Mouse (Mus musculus) cerebellum, adult 11 months (tissue): ENCODE measurements at regions not wholly inside any gene's neighbourhood (a gene's known extent, or its start where the extent isn't known, plus 50 kb on each side); places are given as distances from the start of the nearest gene placed in this dataset.

Source experiments
- DNase-seq: peaks from one replicate; pipeline ENCODE4 v3.0.0; 2022

DNA sequence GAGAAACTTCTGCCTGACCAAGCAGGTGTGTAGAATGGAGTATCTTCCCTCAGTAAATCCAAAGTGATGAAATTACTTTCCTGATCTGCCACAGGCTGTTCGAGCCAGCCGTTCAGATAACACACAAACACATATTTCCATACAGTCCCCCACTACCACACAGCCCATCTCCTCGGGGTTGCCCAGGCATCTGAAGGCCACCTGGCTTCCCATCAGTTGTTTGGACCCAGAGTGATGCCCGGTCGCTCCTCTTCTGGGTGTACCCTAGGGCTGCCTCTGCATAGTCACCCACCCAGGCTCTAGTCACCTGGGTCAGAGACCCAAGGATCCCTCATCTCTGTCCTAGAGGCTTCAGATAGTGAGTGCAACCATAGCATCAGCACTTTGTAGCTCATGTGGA, 107.9 kb downstream of the CK137956 start:
- DNase-seq: no peak

DNA sequence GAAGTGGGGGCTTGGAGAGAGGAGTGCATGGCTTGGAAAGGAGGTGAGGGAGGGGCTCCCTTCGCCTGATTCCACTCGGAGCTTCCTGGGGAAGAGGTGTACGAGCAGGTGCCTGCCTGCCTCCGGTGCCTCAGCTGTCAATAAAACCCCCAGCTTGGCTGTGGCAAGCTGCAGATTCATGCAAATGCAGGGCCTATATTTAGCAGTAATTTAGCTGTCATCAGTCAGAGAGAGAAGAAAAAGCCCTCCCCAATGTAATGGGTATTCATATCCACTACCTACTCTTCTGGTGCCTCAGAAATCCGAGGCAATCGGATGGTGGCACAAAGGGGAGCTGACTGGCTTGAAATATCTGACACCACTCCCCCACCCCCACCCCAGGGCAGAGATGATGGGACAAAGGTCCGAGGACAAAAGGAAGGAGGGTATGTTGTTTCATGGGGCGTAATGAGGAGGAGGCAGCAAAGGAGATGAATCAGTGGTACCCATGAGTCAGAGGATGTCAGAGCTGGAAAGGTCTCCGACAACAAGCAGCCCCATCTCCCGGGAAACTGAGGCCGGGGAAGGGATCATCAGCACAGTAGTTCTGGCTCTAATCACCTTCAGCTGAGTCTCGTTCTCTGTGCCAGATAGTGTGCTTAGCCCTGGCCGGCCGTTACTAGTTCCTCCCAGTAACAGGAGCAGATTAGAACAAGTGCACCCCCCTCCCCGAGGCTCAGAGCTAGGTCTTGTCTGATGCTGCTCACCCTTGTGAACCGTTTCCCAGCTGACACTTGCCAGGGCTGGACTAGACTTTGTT, 109.2 kb downstream of the CK137956 start:
- no peak for DNase-seq

DNA sequence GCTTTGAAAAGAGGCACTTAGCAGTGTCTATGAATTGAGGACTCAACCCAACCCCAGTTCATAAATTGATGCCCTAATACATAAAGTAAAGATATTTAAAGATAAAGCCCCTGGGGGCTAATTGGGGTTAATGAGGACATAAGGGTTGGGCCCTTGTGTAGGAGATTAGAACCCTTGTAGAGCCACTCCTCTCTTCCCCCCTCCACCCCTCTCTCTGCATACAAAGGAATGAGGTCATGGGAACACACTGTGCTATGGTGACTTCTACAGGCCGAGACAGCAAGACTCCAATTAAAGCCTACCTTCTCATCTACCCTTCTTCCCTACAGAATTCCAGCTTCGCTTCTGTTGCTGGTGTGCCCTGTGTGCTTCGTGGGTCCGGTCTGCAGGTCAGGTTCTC, 110.5 kb downstream of the CK137956 start:
- DNase-seq: no peak

DNA sequence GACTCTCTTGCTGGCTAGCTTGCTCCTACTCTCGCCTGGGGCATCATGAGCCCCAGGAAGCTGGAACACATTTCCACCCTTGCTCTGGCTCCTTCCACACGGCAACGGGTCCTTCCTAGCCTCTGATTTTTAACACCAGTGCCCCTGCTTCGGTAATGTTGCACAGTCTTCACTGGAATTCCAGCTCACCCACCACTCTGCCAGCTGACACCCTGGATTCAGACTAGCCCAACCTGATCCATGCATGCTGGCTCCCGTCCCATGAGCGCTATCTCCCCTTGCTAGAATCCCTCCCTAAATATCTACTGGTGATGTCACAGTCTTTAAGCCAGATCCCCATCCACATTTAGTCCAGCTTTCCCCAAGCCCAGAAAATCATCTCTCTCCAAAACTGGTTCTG, 111.2 kb downstream of the CK137956 start:
- DNase-seq: no peak

DNA sequence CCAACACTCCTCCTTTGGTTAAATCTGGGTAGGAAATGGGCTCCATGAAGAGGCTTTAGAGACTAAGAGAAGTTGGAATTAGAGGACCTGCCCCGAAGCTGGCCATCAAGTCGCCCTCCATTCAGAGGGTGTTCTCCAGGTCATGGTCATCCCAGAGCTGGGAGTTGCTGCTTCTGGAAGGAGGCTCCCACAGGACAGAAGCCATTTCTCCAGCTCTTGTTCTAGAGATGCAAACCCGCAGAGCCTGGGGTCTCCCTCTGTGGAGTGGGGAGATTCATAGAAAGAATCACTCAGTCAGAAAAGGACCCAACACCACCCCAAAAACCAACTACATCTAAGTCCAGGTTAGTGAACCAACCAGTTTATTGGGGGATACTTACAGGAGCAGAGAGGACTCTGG, 112.2 kb downstream of the CK137956 start:
- no peak for DNase-seq

DNA sequence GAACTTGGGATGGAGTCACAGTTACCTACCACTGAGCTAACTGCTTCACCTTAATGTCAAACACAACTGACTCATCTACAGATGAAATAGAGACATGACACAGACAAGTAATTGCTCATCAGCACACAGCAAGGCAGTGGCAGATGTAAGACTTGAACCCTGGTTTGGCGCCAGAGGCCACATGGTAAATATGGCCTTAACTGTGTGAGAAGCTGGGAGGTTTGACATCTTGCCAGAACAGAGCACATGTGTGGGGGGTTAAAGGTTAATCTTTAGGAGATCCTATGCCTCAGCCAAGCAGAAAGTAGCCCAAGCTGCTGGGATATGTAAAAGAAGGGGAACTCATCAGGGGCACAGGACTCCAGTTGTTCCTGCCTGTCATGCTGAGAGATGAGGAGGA, 114.9 kb downstream of the CK137956 start:
- DNase-seq: no peak

DNA sequence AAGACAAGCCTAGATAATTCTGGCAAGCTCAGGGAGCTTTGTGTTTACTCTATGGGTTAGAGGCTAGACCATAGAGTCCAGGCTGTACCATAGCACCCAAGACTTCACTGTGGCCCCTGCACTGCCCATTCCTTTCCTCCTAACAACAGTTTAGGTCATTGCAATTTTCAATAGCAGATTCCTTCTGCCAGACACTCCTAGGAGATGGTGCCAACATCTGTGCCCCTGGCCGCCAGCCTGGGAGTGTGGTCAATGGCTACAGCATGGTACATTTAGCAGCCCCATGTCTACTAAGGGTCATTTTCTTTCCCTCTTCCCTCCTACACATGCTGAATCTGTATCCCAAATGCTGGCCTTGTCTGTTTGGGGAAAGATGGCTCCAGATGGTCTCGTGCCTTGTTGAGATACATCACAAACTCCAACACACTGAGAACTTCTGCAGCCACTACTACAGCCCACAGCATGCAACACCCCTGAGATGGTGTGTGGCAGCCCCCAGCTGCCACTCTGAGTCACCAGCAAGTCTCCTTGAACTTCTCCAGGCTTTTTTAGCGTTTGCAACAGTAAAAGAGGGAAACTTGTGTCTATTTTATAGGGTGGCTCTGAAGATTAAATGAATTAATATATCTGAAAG, 115.9 kb downstream of the CK137956 start:
- DNase-seq: no peak

DNA sequence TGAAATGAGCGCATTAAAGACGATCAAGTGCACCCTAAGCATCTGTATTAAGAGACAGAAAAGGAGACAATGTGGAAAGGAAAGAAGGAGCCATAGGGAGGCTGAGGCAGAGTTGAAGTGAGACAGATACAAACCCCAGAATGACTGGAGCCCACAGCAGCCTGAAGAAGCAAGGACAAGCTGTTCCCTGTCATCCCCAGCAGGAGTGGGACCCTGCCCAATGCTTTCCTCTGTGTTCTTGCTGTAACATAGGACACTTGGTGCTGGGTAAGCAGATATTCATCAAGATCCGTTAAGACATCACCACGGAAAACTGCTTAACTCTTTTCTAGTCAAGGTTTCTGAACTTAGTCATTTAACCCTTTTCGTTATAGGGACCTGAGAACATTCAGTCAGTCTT, 121.4 kb downstream of the CK137956 start:
- no peak for DNase-seq

DNA sequence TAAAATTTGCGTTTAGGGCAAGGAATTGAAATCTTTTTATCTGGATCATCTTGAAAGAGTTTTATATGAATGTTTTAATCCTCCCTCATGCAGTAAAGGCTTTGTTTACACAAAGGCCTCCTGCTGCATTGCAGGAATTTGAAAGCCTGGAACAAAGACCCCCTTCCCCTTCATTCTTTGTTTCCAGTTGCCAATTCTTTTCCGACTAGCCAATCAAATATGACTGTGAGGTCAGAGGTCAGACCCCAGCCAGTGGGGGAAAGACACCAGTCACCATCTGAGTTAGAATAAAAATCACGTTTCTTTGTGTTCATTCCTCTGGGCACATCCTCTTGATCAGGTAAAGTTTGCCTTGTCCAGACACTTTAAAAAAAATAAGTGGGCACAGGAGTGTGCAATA, 124.4 kb downstream of the CK137956 start:
- no peak for DNase-seq

DNA sequence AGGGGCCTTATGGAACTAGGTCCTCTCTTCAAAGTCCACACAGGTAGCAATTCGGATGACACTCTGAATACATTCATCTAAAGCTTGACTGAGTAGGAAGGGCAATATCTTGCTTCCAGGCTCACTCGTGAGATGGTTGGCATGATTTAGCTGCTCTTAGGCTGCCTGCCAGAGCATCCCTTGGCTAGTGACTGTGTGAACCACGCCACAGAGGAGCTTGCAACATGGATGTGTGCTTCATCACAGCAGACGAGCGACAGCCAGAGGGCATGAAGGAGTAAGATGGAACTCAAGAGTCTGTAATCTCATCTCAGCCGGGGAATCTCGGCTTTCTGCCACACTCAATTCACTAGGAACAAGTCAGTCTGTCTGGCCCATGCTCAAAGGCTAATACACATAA, 127.3 kb downstream of the CK137956 start:
- DNase-seq: no peak

DNA sequence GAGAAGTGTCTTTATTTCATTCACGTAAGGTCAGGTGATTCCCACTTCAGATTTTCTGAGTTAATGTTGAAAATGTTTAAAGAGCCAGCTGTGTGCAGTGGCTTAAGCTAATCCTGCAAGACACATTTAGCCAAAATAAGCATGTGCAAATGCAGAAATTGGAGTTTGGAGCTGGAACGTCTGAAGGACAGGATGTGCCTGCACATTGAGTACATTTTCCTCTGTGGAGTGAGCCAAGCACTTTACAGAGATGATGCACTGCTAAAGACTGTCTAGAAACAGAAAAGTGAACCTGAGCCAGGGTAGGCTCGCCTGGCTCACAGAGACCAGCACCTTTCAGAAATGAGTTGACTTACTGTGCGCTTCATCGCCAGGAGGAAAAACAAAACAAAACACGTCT, 137.1 kb downstream of the CK137956 start:
- DNase-seq: no peak

DNA sequence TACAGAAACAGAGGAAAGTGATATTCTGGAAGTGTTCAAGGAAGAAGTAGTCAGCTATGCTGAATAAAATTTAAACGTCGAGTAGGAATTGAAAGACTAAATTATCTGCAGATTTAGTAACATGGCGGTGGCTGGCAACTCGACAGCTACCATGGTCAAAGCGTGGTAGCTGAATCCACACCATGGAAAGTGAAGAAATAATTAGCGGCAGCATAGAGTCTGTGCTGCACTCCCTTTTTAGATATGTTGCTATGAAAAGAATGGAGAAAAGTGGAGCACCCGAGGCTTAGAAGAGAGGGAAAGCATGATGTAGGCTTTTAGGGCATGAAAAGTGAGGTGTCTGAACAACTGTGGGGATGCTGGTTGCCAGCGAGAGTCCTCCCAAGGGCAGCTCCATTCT, 143.8 kb downstream of the CK137956 start:
- DNase-seq: no peak

DNA sequence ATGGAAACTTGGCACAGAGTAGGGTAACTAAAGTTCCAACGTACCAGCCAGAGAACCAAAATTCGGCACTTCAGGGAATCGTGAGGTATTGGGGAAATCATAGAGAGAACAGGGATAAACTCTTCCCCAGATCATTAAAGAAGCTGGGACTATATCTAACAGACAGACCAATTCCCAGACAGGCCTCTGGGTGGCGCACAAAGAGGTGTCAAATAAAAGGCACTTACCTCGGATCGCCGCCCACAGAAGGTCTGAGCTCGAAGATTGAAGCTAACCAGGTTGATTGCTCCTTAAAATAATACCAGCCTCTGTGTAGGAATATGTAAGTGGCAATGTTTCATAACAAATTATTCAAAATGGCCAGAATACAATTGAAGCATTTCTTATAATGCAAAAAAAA, 151.2 kb downstream of the CK137956 start:
- no peak for DNase-seq

DNA sequence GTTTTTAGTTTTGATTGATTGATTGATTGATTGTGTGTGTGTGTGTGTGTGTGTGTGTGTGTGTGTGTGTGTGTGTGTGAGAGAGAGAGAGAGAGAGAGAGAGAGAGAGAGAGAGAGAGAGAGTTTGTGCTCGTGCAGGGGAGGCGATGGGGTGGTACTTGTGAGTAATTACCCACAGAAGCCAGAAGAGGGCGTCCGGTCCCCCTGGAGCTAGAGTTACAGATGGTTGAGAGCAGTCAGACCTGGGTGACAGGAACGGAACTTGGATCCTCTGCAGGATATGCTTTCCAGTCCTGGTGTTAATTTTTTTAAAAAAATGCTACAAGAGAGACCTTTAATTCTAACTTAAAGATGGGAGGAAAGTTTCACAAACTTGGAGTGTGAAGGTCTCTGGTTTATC, 151.7 kb downstream of the CK137956 start:
- DNase-seq: no peak

DNA sequence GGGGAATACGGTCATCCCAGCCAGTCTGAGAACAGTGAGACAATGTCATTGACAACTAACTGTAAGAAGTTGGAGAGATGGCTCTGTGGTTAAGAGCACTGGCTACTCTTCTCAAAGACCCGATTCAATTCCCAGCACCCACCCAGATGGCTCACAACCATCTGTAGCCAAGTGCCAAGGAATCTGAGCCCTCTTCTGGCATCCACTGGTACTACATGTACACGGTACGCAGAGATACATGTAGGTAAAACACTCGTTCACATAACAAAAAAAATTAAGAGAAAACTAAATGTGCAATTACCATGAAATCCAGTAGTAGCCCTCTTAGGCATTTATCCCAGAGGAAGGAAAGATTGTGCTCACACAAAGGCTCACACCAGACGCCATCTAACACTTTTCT, 156.1 kb downstream of the CK137956 start:
- DNase-seq: no peak

DNA sequence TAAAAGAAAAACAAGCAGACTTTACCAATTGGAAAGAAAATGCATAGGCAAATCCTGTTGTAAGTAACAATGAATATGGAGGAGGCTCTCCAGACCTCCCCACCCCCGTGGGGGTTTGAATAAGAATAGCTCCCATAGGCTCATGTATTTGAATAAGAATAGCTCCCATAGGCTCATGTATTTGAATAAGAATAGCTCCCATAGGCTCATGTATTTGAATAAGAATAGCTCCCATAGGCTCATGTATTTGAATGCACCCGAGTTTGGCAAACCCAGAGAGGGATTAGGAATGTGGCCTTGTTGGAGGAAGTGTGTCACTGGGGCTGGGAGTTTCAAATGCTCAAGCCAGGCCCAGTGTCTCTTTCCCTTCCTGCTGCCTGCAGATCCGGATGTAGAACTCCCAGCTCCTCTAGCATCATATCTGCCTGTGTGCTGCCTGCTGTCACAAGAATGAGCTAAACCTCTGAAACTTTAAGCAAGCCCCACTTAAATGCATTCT, 158.7 kb downstream of the CK137956 start:
- no peak for DNase-seq

DNA sequence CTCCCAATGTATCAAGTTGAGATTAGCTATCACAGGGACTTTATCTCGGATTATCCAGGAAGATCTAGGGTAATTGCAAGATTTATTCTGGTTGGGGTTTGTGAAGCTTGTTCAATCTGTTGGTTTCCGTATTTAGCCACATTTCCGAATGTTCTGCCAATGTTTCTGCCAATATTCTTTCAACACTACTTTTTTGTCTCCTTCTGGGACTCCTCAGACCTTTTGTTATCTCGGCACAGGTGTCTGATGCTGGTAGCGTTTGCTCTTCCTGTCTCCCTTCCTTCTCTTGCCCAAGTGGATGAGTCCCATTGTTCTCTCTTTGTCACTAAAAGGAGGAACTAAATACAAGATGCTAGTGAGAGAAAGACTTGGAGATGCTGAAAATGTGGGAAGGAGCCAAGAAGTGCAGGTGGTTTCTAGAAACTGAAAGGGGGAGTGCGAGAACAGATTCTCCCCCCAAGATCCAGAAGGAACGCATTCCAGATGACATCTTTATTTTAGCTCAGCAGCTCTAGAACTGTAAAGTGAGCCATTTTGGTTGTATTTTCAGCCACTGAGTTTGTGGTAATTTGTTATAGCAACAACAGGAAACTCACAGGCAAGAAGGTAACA, 159.7 kb downstream of the CK137956 start:
- no peak for DNase-seq

DNA sequence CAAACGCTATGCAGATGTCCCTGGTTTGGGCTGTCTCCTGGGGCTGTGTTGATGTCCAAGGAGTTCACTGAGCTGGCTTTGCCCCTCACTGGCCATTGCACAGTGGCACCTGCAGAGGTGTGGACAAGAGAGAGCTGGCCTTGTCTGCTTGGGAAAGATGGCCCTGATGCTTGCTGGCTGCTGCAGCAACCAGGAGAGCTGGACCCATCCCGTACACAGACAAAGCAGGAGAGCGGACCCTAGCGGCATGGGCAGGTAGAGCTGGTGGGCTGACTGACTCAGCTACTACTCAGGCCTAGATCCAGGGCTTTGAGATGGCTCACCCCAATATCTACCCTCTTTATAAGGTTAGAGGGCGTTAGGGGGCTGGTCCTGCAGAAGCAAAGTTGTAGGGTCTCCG, 161.7 kb downstream of the CK137956 start:
- DNase-seq: no peak

DNA sequence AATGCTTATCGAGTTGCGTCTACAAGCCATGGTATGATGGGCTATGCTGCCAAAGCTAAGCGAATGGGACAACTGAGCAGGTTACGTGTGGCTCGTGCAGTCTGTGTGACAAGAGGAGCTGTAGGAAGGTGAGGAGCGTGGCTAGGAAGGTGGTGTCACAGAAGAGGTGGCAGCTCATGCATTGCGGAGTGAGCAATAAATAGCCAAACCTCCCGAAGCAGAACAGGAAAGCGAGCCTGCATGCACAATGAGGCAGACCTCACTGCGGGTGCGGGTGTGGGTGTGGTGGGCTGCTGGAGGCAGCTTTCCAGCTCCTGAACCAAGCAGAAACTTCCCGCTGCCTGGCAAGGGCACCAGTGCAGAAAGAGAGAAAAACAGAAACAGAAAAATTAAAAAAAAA, 181.5 kb downstream of the CK137956 start:
- no peak for DNase-seq

DNA sequence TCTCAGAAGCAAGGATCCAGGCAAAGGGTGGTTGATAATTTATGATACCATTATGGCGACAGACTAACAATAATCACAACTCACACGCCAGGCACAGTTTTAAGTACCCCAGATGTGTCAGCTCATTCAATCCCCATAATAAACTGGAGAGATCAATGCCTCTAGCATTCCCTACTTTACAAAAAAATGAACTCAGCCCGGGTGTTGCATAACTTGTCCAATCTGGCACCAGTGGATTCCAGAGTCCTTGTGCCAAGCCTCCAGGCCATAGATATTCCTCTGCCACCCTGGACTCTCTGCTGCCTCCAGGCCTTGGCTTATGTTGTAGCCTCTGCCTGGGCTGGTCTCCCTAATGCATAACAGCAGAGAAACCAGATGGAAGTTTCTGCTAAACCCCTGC, 185.0 kb downstream of the CK137956 start:
- no peak for DNase-seq

DNA sequence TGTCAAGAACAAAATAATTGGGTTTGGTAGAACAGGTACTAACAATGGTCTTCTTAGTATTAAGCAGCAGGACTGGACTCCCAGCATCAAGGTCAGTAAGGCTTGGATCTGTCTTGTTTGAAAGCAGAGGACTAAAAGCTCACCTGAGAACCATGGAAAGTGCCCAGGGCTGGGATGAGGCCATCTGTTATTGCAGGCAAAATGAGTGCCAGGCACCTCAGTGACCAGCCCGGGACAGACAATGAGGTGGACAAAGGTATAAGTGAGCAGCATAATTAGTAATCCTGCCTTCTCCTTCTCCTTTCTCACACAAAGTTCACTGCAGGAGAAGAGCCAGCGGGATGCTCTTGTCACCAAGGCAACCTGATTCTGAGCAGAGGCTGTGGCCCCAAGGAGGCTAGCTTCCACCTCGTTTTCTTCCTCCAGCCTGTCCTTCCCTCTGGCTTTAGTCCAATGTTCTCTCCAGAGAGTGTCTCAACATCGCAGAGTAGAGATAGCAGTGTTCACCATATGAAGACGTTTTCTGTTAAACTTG, 198.7 kb downstream of the CK137956 start:
- no peak for DNase-seq

DNA sequence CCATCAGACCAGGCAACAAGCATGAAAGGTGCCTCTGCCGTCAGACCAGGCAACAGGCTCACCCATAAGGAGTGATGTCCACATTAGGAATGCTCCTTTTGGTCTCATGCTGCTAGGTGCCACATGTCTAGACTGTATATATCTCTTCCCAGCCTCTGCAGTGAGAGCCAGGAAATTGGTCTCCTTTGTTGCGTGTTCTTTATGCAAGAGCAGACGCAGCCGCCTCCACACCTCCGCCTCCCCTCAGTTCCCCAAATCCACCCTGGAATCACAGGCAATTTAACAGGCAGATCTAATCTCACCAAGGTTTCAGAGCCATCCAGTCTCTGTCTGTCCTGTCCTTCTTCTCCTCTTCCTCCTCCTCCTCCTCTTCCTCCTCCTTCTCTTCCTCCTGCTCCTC, 207.0 kb downstream of the CK137956 start:
- DNase-seq: no peak

DNA sequence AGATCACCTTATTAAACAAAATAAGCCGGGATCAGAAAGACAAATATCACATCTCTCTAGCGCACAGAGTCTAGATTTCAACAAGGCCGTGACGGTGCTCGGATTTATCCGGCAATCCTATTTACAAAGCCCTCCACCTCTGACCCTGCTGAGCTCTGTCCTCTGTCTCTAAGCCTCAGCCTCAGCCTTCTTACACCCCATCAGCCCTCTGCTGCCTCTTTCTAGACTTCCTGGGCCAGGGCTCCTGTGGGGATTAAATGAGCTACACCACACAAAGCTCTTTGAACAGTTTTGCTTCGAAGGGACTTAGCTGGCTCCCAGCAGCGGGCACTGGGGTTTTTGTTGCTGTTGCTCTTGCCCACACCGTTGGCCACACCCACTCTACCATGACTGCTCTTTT, 211.8 kb downstream of the CK137956 start:
- no peak for DNase-seq

DNA sequence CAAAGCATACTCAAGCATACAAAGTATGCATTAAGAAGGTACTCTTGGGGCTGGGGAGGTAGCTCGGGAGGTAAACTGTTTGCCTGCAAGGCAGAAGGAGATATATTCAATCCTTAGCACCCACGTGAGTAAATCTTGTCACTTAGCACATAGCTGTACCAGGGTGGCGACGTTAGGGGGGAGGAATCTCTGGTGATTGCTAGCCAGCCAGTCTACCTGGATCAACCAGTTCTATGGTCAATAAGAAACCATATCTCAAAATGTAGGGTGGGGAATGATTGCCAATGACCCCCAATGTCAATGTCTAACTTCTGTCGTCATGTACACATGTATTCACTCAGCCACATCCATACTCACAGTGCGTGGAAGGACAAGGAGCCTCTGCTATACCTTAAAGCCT, 214.5 kb downstream of the CK137956 start:
- DNase-seq: no peak
